Mouse (Mus musculus) CH12.LX (cell line): ENCODE data around the gene Fam198b.

Source experiments
- CHD2 ChIP-seq: IDR thresholded peaks from 2 replicates; pipeline ENCODE4 v1.6.1; 2011; ENCODE audit warnings: low read length, improper control_type of control experiment
- ZC3H11A ChIP-seq: IDR thresholded peaks from 2 replicates; pipeline ENCODE4 v1.6.1; 2012; ENCODE audit warnings: low read depth, mild to moderate bottlenecking, inconsistent platforms, low read length, improper control_type of control experiment

- TF ChIP-seq CHD2 (no peak), ZC3H11A (no peak)
Observed at GRCm38 (mm10) chr3:79852654-79853166, 31.6 kb upstream of the Fam198b start, which contains the start of gene Tmem144.
